15 mouse cellular contexts compared by ENCODE assay signal in genomic region chr6:88493712-88494111, GRCm38 (mm10).
"Had no signal": no experiment of that assay in that cellular context is flagged by ENCODE, and none has a peak within 500 bp of the region (broad histone marks: within the 10 kb centered on the region; RNA-seq: fewer than 3 reads in every experiment).

No protein-coding gene starts in this region.

- H3K9me3 ChIP-seq: megakaryocyte, embryonic 14.5 days; midbrain, embryonic 12.5 days; neural tube, embryonic 12.5 days; stomach, embryonic 15.5 days had no signal

- H3K27me3 ChIP-seq: megakaryocyte, embryonic 14.5 days; neural tube, embryonic 12.5 days; stomach, embryonic 15.5 days had no signal

- H3K9ac ChIP-seq: lung, embryonic 14.5 days; midbrain, embryonic 12.5 days; neural tube, embryonic 12.5 days; stomach, embryonic 15.5 days had no signal

- H3K4me3 ChIP-seq: megakaryocyte, embryonic 14.5 days; midbrain, embryonic 12.5 days; neural tube, embryonic 12.5 days; stomach, embryonic 15.5 days had no signal

- H3K27ac ChIP-seq: macrophage; midbrain, embryonic 12.5 days; neural tube, embryonic 12.5 days; stomach, embryonic 15.5 days; stomach, postnatal 0 days had no signal

- ATAC-seq: midbrain, embryonic 16.5 days had no signal

- H3K4me1 ChIP-seq: midbrain, embryonic 12.5 days; neural tube, embryonic 12.5 days; stomach, embryonic 15.5 days had no signal

- DNase-seq: lung, adult 18-20 months; lung, embryonic 14.5 days; lung, postnatal 10 days; midbrain, embryonic 14.5 days; right cerebral cortex, postnatal 14 days; thymus, adult 2 months; thymus, postnatal 25 days; thymus, postnatal 4 days had no signal

- H3K4me2 ChIP-seq: lung, embryonic 14.5 days; midbrain, embryonic 12.5 days; neural tube, embryonic 12.5 days; stomach, embryonic 15.5 days had no signal
